Mouse (Mus musculus) erythroblast, embryonic 14.5 days (primary cell): ENCODE data around the gene Hspa12b.

Source experiments
- GATA1 ChIP-seq: IDR thresholded peaks from 2 replicates; pipeline ENCODE4 v1.6.1; 2012; ENCODE audit warnings: low read length, inconsistent platforms, mixed read lengths
- TAL1 ChIP-seq: IDR thresholded peaks from 3 replicates; pipeline ENCODE4 v1.6.1; 2012; ENCODE audit warnings: low read length, inconsistent platforms, mixed read lengths

DNA sequence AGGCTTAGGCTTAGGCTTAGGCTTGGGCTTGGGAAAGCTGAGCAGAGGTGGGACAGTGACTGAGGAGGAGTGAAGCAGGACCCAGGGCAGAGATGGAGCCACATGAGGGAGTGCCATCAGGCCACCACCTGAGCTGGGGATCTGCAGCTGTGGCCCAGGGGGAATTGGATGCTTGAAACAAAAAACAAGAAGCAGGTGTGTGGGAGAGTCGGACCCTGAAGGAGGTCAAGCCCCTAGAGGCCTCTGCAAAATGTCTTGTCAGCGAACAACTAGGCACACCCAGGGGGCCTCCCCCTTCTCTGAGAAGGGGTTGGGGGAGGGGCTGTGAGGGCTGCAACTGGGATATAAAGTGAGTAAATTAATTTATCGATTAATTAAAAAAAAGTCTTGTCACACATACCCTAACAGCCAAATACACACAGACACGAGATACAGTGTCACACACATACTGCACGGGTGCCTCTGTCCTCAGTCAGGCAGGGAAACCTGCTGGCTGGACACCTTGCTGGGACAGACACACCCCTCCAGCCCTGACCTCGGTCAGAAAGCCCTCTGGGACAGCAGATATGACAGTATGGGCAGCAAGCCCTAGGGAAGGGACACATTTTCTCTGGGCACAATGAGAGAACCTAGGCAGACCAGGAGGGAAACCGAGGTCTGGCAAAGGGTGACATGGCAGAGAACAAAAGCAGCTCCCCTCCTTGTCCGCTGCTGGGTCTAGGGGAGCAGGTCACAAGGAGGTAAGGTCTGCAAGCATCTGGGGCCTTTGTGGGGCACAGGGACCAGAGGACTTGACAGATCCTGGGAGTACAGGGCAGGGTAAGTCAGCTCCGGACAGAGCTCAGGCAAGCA is 890 bp upstream of the Hspa12b start:
- TF ChIP-seq GATA1 (no peak), TAL1 (no peak)
